Mouse (Mus musculus) midbrain, embryonic 12.5 days (tissue): ENCODE data around the gene Kpna2. TPM values are rescaled to one million over a fixed set of nuclear protein-coding genes. Genes with fewer than 3 reads are reported as not detected.
A peak's percentile ranks its signal among the peaks of the same experiment; 100 is the strongest.
"Not testable (repeated sequence)": the region's sequence is repeated elsewhere in the genome, so short reads cannot be mapped to it uniquely, and the experiment has no call there.

Experiments used
- ATAC-seq: fragments of 200-750 bp; cut with Nextera tagmentation; 2 replicates; pipeline ENCODE4 v1.8.0; 2017; ENCODE audit warnings: low read depth, moderate TSS enrichment, moderate library complexity; ENCODE audit not compliant: low FRiP score
- H3K27ac ChIP-seq: fragments of 300-500 bp; sonication (generic); replicated peaks from 2 replicates; pipeline ENCODE4 v1.5.1; 2016; ENCODE audit warnings: mild to moderate bottlenecking
- H3K27me3 ChIP-seq: fragments of 300-500 bp; sonication (generic); 2 replicates; pipeline ENCODE4 v1.6.1; 2016; ENCODE audit warnings: mild to moderate bottlenecking
- H3K36me3 ChIP-seq: fragments of 300-500 bp; sonication (generic); 2 replicates; pipeline ENCODE4 v1.6.1; 2016
- H3K4me1 ChIP-seq: fragments of 300-500 bp; sonication (generic); 2 replicates; pipeline ENCODE4 v1.6.1; 2016
- H3K4me2 ChIP-seq: fragments of 300-500 bp; sonication (generic); replicated peaks from 2 replicates; pipeline ENCODE4 v1.6.1; 2016; ENCODE audit warnings: mild to moderate bottlenecking, moderate library complexity
- H3K4me3 ChIP-seq: fragments of 300-500 bp; sonication (generic); 2 replicates; pipeline ENCODE4 v1.5.1; 2016; ENCODE audit warnings: mild to moderate bottlenecking
- H3K9ac ChIP-seq: fragments of 300-500 bp; sonication (generic); replicated peaks from 2 replicates; pipeline ENCODE4 v1.6.1; 2016; ENCODE audit warnings: mild to moderate bottlenecking, moderate library complexity
- H3K9me3 ChIP-seq: fragments of 300-500 bp; sonication (generic); 2 replicates; pipeline ENCODE4 v1.6.1; 2016; ENCODE audit warnings: mild to moderate bottlenecking
- WGBS: fragments of 180-500 bp; shearing (Covaris S2); methylation state at CpG from one replicate; pipeline ENCODE4 v1.1.7; 2016; 5-methylcytosine and 5-hydroxymethylcytosine counted together
- polyA plus RNA-seq: library from polyadenylated mRNA; unstranded; fragments of >200 nt; fragmentation: Nextera tagmentation; extraction: Ambion mirVana; gene quantifications from 2 replicates; pipeline ENCODE4 v1.2.1, GENCODE M21; 2016

The Kpna2 gene
- polyA plus RNA-seq, 1 experiment from 2014 or later: 516 TPM

DNA sequence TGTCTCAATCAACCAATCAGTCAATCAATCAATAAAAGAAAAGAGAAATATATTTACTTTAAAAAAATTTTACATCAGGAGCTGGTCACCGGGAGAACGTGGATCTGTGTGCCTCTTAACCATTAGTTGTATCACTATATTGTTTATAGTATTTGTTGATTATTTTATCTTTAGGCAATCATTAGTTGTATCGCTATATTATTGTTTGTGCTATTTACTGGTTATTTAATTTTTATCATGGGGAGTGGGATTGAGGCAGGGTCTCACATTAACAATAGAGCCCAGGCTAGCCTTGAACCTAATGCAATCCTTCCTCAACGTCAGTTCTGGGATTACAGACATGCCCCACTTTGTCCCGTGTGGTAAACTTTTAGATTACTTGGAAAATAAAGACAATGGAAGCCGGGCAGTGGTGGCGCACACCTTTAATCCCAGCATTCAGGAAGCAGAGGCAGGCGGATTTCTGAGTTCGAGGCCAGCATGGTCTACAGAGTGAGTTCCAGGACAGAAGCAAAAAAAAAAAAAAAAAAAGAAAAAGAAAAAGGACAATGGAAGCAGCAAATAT lies 690 bp upstream of the Kpna2 start:
- no peak for ATAC-seq
- 86% methylated on average over 9 of the region's 9 CpGs for WGBS
- Histone ChIP-seq H3K4me1 (peaks cover 20% of the 10 kb centered on the region), H3K9me3 (no peaks in the 10 kb centered on the region), H3K4me3 (peak overlapping the region; percentile 34; the same call in 1 of the 2 replicates), H3K27ac (peak overlapping the region; percentile 80), H3K27me3 (no peaks in the 10 kb centered on the region), H3K4me2 (peak overlapping the region; percentile 53), H3K9ac (peak overlapping the region; percentile 61), H3K36me3 (peaks cover 23% of the 10 kb centered on the region)

- Histone ChIP-seq H3K27ac (peak overlapping the region; percentile 84), H3K36me3 (peaks cover 35% of the 10 kb centered on the region)
- under 1% methylated on average over 26 of the region's 26 CpGs for WGBS
Measured at GRCm38 (mm10) chr11:106998651-106999150, 640 bp downstream of the Kpna2 start.

DNA sequence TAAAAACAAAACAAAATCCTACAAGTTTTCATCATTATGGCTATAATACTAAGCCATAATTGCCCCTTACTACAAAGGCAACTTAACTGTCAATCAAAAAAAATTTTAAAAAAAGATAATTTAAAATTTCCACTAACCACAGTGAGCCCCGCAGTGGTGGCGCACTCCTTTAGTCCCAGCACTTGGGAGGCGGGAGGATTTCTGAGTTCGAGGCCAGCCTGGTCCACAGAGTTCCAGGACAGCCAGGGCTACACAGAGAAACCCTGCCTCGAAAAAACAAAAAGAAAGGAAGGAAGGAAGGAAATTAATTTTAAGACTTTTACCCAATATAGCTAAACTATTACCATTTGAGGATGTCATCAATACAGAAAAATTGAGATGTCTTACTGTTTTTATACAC lies 1.4 kb downstream of the Kpna2 start:
- H3K27ac ChIP-seq: no peak overlapping the region; the same call in 1 of the 2 replicates
- H3K9me3 ChIP-seq: no peaks in the 10 kb centered on the region
- 12% methylated on average over 5 of the region's 5 CpGs for WGBS
- peak overlapping the region; percentile 90 for H3K9ac ChIP-seq
- no peaks in the 10 kb centered on the region for H3K27me3 ChIP-seq
- H3K4me2 ChIP-seq: peak overlapping the region; percentile 64
- ATAC-seq: no peak
- H3K36me3 ChIP-seq: peaks cover 41% of the 10 kb centered on the region
- H3K4me3 ChIP-seq: peak overlapping the region; percentile 82
- peaks cover 20% of the 10 kb centered on the region for H3K4me1 ChIP-seq

More at GRCm38 (mm10) chr11:106998651-106999150, 640 bp downstream of the Kpna2 start:
- Histone ChIP-seq H3K27me3 (no peaks in the 10 kb centered on the region), H3K4me1 (peaks cover 20% of the 10 kb centered on the region), H3K9ac (peak overlapping the region; percentile 90), H3K4me2 (peak overlapping the region; percentile 64), H3K9me3 (no peaks in the 10 kb centered on the region), H3K4me3 (peak overlapping the region; percentile 82)
- ATAC-seq: no peak

GRCm38 (mm10) chr11:106996492-106996891 lies 2.8 kb downstream of the Kpna2 start:
- 95% methylated on average over 7 of the region's 7 CpGs for whole genome bisulfite sequencing
- peaks cover 53% of the 10 kb centered on the region for H3K36me3 ChIP-seq

GRCm38 (mm10) chr11:106994246-106995085 lies 4.9 kb downstream of the Kpna2 start:
- Histone ChIP-seq H3K27me3 (no peaks in the 10 kb centered on the region), H3K4me3 (no peak overlapping the region), H3K27ac (no peak overlapping the region), H3K9me3 (no peaks in the 10 kb centered on the region), H3K9ac (no peak overlapping the region), H3K36me3 (peaks cover 72% of the 10 kb centered on the region), H3K4me2 (no peak overlapping the region), H3K4me1 (peaks cover 11% of the 10 kb centered on the region)
- 83% methylated on average over 3 of the region's 3 CpGs for WGBS
- ATAC-seq: no peak

More at GRCm38 (mm10) chr11:106996492-106996891, 2.8 kb downstream of the Kpna2 start:
- 0 out of 2 replicates have a peak overlapping the region, but pooled peaks have one; percentile 82 for H3K4me3 ChIP-seq
- peaks cover 13% of the 10 kb centered on the region for H3K4me1 ChIP-seq
- not testable (repeated sequence) for H3K27me3 ChIP-seq, H3K27ac ChIP-seq, H3K9ac ChIP-seq, H3K9me3 ChIP-seq, ATAC-seq
- H3K4me2 ChIP-seq: peak overlapping the region; percentile 64

- 96% methylated on average over 2 of the region's 2 CpGs for WGBS
- Histone ChIP-seq H3K9ac (no peak overlapping the region), H3K4me3 (no peak overlapping the region), H3K4me2 (no peak overlapping the region), H3K4me1 (no peaks in the 10 kb centered on the region), H3K27ac (no peak overlapping the region; the same call in 1 of the 2 replicates), H3K9me3 (no peaks in the 10 kb centered on the region), H3K27me3 (no peaks in the 10 kb centered on the region), H3K36me3 (peaks cover 56% of the 10 kb centered on the region)
- ATAC-seq: no peak
Measured at GRCm38 (mm10) chr11:106987384-106987783, 12.0 kb downstream of the Kpna2 start.

- H3K27me3 ChIP-seq, H3K27ac ChIP-seq, H3K9me3 ChIP-seq, ATAC-seq, H3K4me3 ChIP-seq, H3K4me2 ChIP-seq, H3K4me1 ChIP-seq, H3K9ac ChIP-seq: not testable (repeated sequence)
- WGBS: 88% methylated on average over 9 of the region's 9 CpGs
- H3K36me3 ChIP-seq: peaks cover 44% of the 10 kb centered on the region
Measured at GRCm38 (mm10) chr11:106985979-106986604, 13.2 kb downstream of the Kpna2 start.

GRCm38 (mm10) chr11:106982351-106982750 lies 17.0 kb downstream of the Kpna2 start:
- H3K27me3 ChIP-seq: no peaks in the 10 kb centered on the region
- no peaks in the 10 kb centered on the region for H3K4me1 ChIP-seq
- no peak for ATAC-seq
- peaks cover 11% of the 10 kb centered on the region for H3K36me3 ChIP-seq
- WGBS: 67% methylated on average over 5 of the region's 5 CpGs
- no peaks in the 10 kb centered on the region for H3K9me3 ChIP-seq
- no peak overlapping the region for H3K27ac ChIP-seq
- H3K9ac ChIP-seq: no peak overlapping the region
- H3K4me2 ChIP-seq: no peak overlapping the region
- no peak overlapping the region for H3K4me3 ChIP-seq

DNA sequence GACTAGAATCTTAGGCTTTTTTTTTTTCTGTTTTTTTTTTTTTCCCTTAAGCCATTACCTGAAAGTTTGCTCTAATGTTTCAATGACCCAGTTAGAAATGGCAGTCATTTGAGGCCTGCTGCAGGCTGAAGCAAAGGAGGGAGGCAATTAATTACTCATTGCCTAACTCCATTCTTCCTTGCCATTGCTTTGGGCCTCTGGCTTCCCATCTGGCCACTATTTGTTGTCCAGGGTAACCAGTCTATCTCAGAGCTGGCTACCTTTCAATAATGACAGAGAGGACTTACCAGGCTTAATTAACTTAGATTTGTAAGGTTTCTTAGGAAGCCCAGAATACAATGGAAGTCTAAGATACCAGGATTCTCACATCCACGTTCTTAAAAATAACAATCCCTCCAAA lies 17.6 kb downstream of the Kpna2 start:
- Histone ChIP-seq H3K4me2 (no peak overlapping the region), H3K36me3 (peaks cover 6% of the 10 kb centered on the region; the same call in 1 of the 2 replicates), H3K4me3 (no peak overlapping the region), H3K27ac (no peak overlapping the region), H3K4me1 (no peaks in the 10 kb centered on the region), H3K27me3 (no peaks in the 10 kb centered on the region), H3K9ac (no peak overlapping the region), H3K9me3 (no peaks in the 10 kb centered on the region)
- 25% methylated on average over 1 of the region's 1 CpGs for WGBS
- ATAC-seq: no peak

- Histone ChIP-seq H3K4me3 (no peak overlapping the region), H3K9ac (no peak overlapping the region), H3K36me3 (no peaks in the 10 kb centered on the region), H3K27me3 (no peaks in the 10 kb centered on the region), H3K4me1 (no peaks in the 10 kb centered on the region), H3K4me2 (no peak overlapping the region), H3K27ac (no peak overlapping the region), H3K9me3 (no peaks in the 10 kb centered on the region)
- 23% methylated on average over 7 of the region's 7 CpGs for WGBS
- no peak for ATAC-seq
Measured at GRCm38 (mm10) chr11:106980455-106980854, 18.9 kb downstream of the Kpna2 start.

GRCm38 (mm10) chr11:106976194-106976593 lies 23.1 kb downstream of the Kpna2 start:
- H3K4me3 ChIP-seq: no peak overlapping the region
- H3K36me3 ChIP-seq: no peaks in the 10 kb centered on the region
- H3K4me1 ChIP-seq: no peaks in the 10 kb centered on the region
- H3K27ac ChIP-seq: no peak overlapping the region
- H3K9ac ChIP-seq: no peak overlapping the region
- H3K9me3 ChIP-seq: no peaks in the 10 kb centered on the region
- 83% methylated on average over 8 of the region's 8 CpGs for WGBS
- no peaks in the 10 kb centered on the region for H3K27me3 ChIP-seq
- no peak overlapping the region for H3K4me2 ChIP-seq
- no peak for ATAC-seq
